Mouse (Mus musculus): Measurements from ENCODE around the gene Usp22.
A peak's percentile ranks its signal among the peaks of the same experiment; 100 is the strongest.
"Not testable (repeated sequence)": the region's sequence is repeated elsewhere in the genome, so short reads cannot be mapped to it uniquely, and the experiment has no call there.

Usp22 gene

DNA sequence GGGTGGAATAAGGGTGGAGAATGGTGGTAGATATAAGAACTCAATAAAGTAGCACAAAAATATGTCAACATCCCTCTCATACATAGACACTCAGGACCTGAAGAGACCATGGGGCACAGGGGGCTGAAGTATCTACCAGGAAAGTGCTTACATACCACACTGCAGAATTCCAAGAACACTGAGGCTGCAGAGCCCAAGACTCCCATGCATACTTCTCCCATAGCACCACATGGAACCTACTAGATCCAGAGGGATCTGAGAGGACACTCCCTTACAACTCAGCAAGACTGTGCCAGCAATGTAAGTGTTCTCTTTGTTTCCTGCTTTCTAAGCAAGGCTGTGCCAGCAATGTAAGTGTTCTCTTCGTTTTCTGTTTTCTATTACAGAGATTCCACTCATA, 9.0 kb upstream of the Usp22 start:
- no peak for DNase-seq

DNA sequence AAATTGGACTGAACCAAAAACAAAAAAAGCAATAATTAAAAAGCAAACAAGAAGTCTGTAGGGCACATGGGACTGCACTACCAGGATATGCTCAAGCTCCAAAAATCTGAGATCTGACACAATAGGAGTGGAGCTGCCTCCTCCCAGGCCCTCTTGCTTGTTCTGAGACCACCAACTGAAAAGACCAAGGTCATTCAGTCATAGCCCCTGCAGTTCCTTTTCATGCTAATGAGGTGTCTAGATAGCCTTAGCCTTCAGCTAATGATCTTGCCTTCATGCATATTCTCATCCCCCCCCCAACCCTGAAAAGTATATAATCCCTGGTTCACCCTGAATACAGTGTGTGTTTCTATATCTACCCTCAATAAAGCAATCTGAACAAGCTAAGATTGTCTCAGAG, 6.8 kb upstream of the Usp22 start:
- DNase-seq, result no peak

GRCm38 (mm10) chr11:61180361-61180760, 5.5 kb upstream of the Usp22 start:
- no peak for DNase-seq

GRCm38 (mm10) chr11:61176321-61176720, 1.5 kb upstream of the Usp22 start:
- no peak for DNase-seq

DNA sequence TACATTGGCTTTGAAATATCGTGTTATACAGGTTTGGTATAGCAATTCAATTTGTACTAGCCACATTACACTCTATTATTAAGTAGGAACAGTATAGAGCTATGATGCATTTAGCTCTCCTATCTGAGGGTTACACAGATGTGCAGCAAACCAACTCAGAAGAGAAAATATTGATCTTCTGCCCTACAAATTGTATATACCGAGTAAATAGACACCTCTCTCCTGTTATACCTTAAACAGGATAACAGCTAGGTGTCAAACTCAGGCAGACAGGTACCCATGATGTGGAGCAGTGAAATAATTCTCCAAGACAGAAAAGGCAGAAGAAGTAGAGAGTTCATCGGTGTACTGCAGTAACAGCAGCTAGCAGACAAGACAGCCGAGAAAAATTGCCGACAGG, 923 bp upstream of the Usp22 start:
- no peak for DNase-seq

DNA sequence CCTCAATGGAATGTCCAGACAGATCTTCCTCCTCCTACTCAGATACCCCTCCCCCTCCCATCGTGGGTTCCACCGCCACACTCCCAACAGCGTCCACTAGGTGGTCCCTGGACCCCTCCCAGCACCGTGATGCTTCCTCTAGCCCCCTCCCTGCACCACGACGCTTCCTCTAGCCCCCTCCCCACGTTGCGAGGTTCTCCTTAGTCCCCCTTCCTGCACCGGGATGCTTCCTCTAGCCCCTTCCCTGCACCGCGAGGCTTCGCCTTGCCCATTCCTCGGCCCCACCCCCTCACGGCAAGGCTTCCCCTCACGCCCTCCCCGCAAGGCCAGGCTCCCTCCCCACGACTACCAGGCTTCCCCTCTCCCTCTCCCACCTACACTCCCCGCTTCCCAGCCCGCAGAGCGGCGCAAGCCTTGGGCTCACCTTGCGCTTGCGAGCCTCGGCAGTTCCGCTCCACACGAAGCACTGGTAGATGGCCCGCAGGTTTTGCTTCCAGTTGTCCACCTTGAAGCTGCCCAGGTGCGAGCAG, 499 bp downstream of the Usp22 start:
- peak; percentile 74 for DNase-seq

DNA sequence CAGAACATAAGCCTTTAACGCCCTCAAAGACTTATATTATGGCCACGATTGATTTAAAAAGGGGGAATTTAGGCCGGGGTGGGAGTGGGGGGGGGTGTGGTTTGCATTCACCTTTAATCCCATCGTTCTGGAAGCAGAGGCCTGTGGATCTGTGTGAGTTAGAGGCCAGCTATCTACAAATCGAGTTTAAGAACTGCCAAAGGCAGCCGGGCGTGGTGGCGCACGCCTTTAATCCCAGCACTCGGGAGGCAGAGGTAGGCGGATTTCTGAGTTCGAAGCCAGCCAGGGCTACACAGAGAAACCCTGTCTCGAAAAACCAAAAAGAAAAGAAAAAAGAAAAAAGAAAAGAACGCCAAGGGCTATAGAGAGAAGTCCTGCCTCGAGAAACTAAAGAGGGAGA, 1.4 kb downstream of the Usp22 start:
- DNase-seq, result not testable (repeated sequence)

DNA sequence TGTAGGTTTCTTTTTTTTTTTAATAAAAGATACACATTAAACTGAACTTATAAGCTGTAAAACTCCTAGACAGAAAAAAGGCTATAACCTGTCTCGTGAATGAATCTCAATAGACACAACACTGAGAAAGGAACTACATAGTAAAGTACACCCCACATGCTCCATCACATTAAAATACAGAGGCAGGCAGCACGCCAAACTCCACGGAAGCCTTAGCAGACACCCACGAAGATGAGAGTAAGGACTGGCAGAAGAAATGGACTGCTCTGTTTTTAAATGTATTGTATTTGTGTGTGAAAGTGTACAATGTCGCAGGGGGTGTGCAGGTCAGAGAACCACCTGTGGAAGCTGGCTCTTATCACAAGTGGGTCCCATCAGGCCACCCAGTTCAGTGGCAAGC, 4.7 kb downstream of the Usp22 start:
- peak; percentile 52 for DNase-seq

GRCm38 (mm10) chr11:61164881-61165280, 10.0 kb downstream of the Usp22 start:
- DNase-seq, result no peak

- no peak for DNase-seq
Measured at GRCm38 (mm10) chr11:61164366-61164765, 10.5 kb downstream of the Usp22 start.

DNA sequence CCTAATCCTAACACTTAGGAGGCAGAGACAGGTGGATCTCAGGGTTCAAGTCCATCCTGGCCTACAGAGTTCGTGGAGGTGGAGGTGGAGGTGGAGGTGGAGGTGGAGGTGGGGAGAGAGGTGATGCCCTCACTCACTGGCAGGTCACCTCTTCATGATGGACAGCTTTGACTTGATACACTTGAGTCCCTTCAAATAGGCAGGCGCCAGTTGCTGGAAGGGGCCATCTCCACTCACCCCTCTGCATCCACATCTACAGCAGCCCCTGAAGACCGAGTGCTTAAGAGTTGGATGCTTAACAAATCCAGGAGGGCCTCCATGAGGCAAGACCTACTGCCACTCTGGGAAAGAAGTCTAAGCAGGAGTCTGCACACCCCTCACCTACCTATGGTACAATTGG, 11.5 kb downstream of the Usp22 start:
- no peak for DNase-seq

DNA sequence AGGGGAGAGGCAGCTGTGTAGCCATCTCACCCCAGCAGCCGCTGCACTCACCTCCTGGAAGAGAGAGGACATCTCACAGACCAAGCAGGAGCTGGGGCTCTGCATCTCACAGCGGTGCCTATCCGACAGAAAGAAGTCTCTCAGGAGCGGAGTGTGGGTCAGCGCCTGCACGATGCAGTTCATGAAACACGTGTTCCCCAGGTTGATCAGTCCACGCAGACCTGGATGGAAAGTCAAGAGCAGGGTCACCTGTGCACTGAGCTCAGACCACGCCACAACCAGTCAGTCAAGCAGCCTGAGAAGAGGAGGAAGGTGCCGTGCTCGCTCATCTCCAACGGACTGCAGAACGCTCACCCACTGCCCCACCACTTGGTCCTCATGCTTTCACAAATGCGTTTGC, 12.1 kb downstream of the Usp22 start:
- no peak for DNase-seq

GRCm38 (mm10) chr11:61161121-61161520, 13.7 kb downstream of the Usp22 start:
- DNase-seq, result no peak

GRCm38 (mm10) chr11:61159796-61160732, 14.8 kb downstream of the Usp22 start:
- DNase-seq, result no peak

- no peak for DNase-seq
Measured at GRCm38 (mm10) chr11:61158141-61158540, 16.7 kb downstream of the Usp22 start.

- peak; percentile 53 for DNase-seq
Measured at GRCm38 (mm10) chr11:61155727-61156126, 19.1 kb downstream of the Usp22 start.

GRCm38 (mm10) chr11:61150233-61151001, 24.4 kb downstream of the Usp22 start:
- DNase-seq, result no peak

DNA sequence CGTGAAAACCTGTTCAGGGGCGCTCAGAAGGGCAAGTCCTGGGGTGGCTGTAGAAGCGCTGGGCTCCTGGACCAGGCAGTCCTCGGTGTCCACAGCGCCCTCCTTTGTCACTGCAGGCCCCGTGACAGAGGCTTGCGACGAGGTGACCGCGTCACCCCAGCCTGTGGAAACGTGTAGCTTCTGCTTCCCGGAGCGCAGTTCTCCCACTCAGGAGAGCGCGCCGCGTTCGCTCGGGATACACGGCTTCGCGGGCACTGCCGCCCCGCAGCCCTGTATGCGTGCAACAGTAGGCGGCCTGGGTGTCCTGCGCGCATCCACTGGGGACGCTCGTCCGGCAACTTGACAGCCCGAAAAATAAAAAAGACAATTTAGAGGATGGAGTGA, 27.6 kb downstream of the Usp22 start:
- peak; percentile 58 for DNase-seq

DNA sequence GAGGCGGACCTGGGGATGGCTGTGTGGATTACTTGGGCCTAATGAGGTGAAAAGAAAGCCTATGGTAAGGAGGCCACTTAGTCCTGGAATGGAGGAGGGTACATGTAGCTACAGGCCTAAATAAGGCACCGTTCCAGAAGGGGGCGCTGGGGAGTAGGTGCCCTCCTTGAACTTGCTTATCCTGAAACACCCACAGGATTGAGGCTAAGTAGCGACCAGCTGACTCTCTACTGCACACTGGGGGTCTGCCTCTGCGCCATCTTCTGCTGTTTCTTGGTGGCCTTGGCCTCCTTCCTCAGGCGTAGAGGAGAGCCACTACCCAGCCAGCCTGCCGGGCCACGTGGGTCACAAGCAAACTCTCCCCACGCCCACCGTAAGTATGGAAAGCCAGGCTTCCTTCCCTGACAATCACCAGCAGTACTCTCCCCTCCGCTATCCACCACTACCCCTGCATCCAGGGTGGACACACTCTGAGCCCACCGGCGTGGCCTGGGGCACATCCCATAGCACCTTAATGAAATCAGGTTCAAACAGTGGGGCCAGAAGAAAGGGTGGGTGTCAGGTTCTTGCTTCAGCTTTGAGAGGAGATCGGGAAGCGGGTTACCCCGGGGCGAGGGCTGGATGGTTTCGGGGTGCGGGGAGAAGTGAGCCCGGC, 28.1 kb downstream of the Usp22 start:
- DNase-seq, result no peak

DNA sequence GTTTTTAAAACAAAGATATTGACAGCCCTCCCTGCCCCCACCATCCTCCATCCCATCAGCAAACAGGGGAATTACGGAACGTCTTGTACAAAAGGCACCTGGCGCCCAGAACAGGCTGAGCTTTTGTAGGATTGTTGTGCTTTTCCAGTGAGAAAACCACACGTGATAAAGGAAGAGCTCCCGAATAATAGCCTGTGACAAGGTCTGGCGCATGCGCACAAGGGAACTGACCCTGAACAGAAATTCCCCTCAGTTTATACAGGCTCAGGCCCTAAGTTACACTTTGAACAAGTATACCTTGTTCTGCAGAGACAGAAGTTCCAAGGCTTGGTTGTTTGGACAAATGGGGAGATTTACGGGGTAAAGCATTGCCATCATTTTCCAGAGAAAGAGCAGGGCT, 29.3 kb downstream of the Usp22 start:
- DNase-seq, result no peak

- DNase-seq, result no peak
Measured at GRCm38 (mm10) chr11:61143564-61144469, 31.0 kb downstream of the Usp22 start.

- no peak for DNase-seq
Measured at GRCm38 (mm10) chr11:61142941-61143530, 31.8 kb downstream of the Usp22 start.
